Mouse (Mus musculus) v-Abl transformed pro-B cells (cell line): ENCODE data around the gene Tm4sf5.
"Not testable (repeated sequence)": the region's sequence is repeated elsewhere in the genome, so short reads cannot be mapped to it uniquely, and the experiment has no call there.

Experiments used
- in situ Hi-C, 2 experiments: fragments of 400-800 bp; cut with MboI; formaldehyde crosslinking; loops; one replicate each; pipeline ENCODE4 v1.15.1; 2025; ENCODE audit not compliant: unreplicated experiment in 2 of 2

The Tm4sf5 gene

DNA sequence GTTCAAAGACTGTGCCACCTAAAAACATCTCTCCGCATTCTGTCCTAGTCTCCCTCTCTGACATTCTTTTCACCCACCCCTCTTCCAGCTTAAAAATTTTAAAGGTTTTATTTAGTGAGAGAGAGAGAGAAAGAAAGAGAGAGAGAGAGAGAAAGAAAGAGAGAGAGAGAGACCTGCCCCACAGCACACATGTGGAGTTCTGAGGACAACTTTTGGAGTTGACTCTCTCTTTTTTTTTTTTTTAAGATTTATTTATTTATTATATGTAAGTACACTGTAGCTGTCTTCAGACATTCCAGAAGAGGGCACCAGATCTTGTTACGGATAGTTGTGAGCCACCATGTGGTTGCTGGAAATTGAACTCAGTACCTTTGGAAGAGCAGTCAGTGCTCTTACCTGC is 26.0 kb downstream of the Tm4sf5 start:
- in situ Hi-C loops = not testable (repeated sequence)

GRCm38 (mm10) chr11:70532839-70533238 is 27.8 kb downstream of the Tm4sf5 start, which contains the start of gene Gm40193:
Gene Gm40193 (minus strand): TSS chr11:70532939.
- in situ Hi-C loops = no loop called here

DNA sequence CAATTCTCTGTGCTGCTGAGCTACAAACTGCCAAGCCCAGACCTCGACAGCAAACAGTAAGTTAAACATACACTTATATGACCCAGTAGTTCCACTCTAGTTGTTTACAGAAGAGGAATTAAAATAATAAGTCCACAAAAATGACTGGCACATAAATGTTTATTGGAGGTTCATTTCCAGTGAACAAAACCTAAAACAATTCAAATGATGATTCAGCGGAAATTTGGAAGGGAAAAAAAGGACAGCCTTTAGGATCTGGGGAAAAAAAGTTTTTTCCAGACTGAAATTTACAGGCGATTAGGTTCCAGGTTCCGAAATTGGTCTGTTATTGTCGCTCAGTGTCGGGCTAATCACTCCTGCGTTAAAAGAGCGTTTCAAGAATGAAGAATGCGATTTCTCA is 34.4 kb downstream of the Tm4sf5 start:
- in situ Hi-C loops = no loop called here

- in situ Hi-C loops = loop anchor here (10.0 kb wide), 2 partner anchors 55 to 65 kb away; no protein-coding TSS in a partner anchor
These were observed 35.0 kb downstream of the Tm4sf5 start, which contains the start of gene Pld2 for GRCm38 (mm10) chr11:70539877-70540587. Gene Pld2 (plus strand): TSS chr11:70540064.

DNA sequence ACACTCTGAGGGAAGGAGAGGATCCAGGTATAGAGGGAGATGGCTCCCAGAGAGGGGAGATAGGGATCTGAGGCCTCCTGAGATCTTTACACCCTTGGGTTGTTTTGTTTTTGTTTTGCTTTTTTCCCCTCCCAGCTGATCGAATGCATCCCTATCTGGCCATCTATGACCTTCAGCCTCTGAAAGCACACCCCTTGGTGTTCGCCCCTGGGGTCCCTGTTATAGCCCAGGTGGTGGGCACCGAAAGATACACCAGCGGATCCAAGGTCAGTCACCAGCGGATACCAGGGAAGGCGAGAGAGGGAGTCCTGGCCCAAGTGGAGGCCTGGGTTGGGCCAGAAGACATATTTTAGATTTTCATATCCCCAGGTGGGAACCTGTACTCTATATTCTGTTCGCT is 35.9 kb downstream of the Tm4sf5 start:
- in situ Hi-C loops = loop anchor here (10.0 kb wide), 2 partner anchors 54 to 64 kb away; no protein-coding TSS in a partner anchor

DNA sequence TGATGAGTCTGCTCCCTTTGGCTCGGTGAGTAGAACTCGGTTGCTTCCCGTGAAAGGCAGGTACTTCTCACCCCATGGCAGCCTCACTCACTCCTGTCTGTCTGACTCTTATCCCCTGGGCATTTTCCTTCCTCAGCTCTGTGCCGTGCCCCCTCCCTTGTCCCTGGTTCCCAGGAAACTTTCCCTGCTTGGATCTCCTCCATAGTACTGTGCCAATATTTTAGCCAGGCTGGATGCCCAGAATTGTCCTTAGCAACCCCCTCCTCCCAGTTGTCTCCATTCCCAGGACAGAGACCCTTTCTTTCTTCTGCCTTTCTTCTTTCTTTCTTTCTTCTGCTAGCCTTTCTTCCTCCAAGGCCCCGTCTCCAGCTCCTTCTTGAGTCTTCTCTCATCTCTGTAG is 36.4 kb downstream of the Tm4sf5 start:
- in situ Hi-C loops = loop anchor here (10.0 kb wide), 2 partner anchors 53 to 63 kb away; no protein-coding TSS in a partner anchor

DNA sequence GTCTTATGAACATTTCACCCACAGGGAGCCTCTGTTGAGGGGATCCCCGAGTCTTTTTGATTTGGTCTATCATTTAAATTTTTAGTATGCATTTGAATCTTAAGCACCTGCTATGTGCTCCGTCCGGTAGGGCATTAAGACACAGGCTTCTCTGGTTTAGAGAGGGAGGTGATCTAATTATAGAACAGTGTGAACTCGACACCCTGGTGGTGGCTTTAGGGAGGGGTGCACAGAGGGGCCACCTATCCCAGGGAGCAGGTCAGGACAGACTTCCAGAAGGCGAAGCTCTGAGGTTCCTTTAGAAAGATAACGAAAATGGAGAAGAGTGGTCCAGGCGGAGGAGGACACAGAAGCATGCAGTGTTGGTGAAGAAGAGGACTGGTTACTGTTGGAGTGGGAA is 39.5 kb downstream of the Tm4sf5 start:
- in situ Hi-C loops = loop anchor here (10.0 kb wide), 2 partner anchors 50 to 60 kb away; no protein-coding TSS in a partner anchor

- in situ Hi-C loops = no loop called here
These were observed 46.5 kb downstream of the Tm4sf5 start for GRCm38 (mm10) chr11:70551526-70551925.

DNA sequence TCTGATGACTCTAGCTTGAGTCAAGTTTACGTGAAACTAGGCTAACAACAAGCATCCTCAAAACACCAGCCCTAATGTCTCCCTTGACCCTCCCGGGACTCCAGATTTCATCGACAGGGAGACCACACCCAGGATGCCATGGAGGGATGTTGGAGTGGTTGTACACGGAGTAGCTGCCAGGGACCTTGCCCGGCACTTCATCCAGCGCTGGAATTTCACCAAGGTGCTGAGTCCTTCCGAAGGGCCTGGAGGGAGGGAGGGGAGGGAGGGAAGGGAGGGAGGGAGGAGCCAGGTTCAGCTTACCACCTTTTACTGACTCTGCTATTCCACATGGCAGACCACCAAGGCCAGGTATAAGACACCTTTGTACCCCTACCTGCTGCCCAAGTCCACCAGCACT is 48.9 kb downstream of the Tm4sf5 start:
- in situ Hi-C loops = no loop called here

DNA sequence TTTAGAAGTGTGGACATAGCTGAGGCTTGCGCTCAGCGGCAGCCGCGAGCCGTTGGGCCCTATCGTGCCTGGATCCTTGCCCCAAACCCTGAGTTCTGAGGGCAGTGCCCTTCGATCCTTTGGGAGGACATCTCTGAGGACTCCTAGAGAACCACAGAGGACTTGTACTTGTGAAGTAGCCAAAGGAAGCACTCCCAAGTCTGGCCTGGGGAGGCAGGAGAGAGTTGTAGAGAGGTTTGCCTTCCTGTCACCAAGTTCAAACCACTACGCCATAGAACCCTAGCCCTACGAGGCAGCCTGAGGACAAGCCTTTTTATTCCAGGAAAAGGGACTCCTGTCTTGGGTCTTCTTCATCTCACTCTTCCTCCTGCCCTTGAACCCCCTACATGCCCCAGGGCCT is 52.5 kb downstream of the Tm4sf5 start:
- in situ Hi-C loops = no loop called here
